Mouse (Mus musculus): ENCODE data around the gene Glo1. TPM values are rescaled to one million over a fixed set of nuclear protein-coding genes. Genes with fewer than 3 reads are reported as not detected.

Glo1 gene
- total RNA-seq, 2 experiments from 2014 or later, result 194 to 199 TPM

GRCm38 (mm10) chr17:30609980-30610307, 16.7 kb downstream of the Glo1 start:
- no peak for DNase-seq (ENCODE audit: low spot score in 2 of 2)
- no peak overlapping the region for H3K4me3 ChIP-seq
- no peak for TF ChIP-seq CTCF (conservative IDR thresholded peaks at IDR 0.05)
- H3K27ac ChIP-seq, result peak overlapping the region; percentile 67

- Histone ChIP-seq H3K4me3 (0 out of 2 replicates have a peak overlapping the region, but pooled peaks have one; percentile 2), H3K27ac (peak overlapping the region; percentile 67)
- DNase-seq (ENCODE audit: low spot score in 2 of 2), result peak; percentile 50 to 55
- TF ChIP-seq CTCF (conservative IDR thresholded peaks at IDR 0.05), result no peak
Measured at GRCm38 (mm10) chr17:30609305-30609979, 17.2 kb downstream of the Glo1 start.

DNA sequence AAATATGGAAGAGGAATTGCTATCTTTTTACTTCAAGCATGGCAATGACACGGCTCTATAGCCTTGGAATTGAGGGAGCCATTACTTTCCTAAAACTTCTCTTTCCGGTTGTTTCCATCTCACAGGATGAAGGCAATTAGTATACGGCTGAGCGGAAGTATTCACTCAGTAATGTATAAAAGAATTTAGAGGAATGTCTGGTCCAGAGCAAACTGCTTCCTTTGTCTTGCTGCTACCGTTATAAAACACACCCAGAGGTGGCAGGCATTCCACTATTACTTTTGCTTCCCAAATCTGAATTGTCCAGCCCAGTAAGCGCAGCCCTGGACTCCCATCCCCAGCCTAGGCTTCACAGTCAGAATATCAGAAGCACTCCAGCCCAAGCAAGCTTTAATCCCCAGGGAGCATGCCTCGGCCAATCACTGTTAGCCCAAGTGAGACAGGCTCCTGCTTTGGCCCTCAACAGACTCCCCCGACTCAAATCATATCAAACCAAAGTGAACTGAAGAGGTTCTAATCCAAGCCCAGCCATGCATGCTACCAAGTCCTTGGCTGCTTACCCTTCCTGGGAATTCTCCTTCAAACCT, 18.7 kb downstream of the Glo1 start:
- Histone ChIP-seq H3K4me3 (no peak overlapping the region), H3K27ac (peak overlapping the region; percentile 70)
- DNase-seq (ENCODE audit: low spot score in 2 of 2), result peak in 1 of 2 experiments; percentile 10
- TF ChIP-seq CTCF (conservative IDR thresholded peaks at IDR 0.05), result no peak

DNA sequence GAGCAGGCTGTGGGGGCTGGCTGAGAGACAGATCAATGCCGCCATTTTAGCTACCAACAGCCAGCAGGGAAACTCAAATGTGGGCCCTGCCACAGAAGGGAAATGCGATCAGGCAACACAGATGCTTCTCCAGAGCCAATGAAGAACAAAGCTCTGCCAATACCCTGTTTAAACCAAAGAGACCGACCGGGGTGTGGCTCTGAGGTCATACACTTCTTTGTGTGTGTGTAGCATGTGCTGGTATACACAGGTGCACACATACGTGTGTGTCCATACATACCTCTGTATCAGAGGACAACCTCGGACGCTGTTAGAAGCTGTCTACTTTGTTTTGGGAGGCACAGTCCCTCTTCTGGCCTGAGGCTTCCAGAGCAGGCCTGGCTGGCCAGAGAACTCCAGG, 19.3 kb downstream of the Glo1 start:
- H3K4me3 ChIP-seq, result no peak overlapping the region
- peak overlapping the region; percentile 70 for H3K27ac ChIP-seq
- DNase-seq (ENCODE audit: low spot score in 2 of 2), result peak in 1 of 2 experiments; percentile 10
- no peak for TF ChIP-seq CTCF (conservative IDR thresholded peaks at IDR 0.05)

DNA sequence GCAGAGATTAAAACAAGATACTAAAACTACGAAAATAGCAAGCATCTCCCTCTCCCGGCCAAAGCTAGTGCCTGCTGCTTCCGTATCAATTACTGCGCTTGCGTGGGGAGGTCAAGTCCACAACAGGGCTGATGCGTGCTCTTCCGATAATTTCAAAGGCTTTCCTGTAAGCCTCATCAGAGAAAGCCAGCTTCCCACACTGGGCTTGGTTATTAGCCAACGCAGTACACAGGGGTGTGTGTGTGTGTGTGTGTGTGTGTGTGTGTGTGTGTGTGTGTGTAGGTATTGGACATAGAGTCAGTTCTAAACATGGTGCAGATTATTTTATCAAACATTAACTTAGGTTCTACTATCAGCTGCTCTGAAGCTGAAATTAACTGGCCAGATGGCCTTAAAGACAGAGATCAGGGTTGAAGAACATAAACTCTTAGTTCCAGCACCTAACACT, 20.0 kb downstream of the Glo1 start:
- Histone ChIP-seq H3K27ac (peak overlapping the region; percentile 70), H3K4me3 (no peak overlapping the region)
- DNase-seq (ENCODE audit: low spot score in 2 of 2), result peak in 1 of 2 experiments; percentile 10
- peak; percentile 61 for TF ChIP-seq CTCF (conservative IDR thresholded peaks at IDR 0.05)

GRCm38 (mm10) chr17:30606206-30606605, 20.5 kb downstream of the Glo1 start:
- Histone ChIP-seq H3K27ac (peak overlapping the region; percentile 50), H3K4me3 (no peak overlapping the region)
- DNase-seq (ENCODE audit: low spot score in 2 of 2), result no peak
- no peak for TF ChIP-seq CTCF (conservative IDR thresholded peaks at IDR 0.05)

- TF ChIP-seq CTCF (conservative IDR thresholded peaks at IDR 0.05), result no peak
- Histone ChIP-seq H3K27ac (no peak overlapping the region), H3K4me3 (no peak overlapping the region)
- no peak for DNase-seq (ENCODE audit: low spot score in 2 of 2)
Measured at GRCm38 (mm10) chr17:30605001-30605400, 21.7 kb downstream of the Glo1 start.

DNA sequence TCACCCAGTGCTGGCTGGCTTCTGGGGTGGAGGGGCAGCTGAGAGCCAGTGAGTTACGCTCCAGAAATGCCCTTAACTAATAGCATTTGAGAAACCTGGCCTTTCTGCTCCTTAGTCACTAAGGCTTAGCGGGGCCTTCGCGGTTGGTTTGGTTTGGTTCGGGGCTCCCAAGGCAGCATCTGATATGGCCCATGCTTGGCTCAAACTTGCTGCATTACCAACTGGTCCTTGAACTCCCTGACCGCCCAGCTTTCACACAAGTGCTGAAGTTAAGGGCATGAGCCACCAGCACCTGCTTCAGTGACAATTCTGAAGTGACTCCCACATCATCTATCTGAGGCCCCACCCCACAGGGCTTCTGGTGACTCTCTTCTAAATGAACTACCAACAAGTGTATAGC, 22.4 kb downstream of the Glo1 start:
- TF ChIP-seq CTCF (conservative IDR thresholded peaks at IDR 0.05), result no peak
- Histone ChIP-seq H3K27ac (no peak overlapping the region), H3K4me3 (no peak overlapping the region)
- no peak for DNase-seq (ENCODE audit: low spot score in 2 of 2)

DNA sequence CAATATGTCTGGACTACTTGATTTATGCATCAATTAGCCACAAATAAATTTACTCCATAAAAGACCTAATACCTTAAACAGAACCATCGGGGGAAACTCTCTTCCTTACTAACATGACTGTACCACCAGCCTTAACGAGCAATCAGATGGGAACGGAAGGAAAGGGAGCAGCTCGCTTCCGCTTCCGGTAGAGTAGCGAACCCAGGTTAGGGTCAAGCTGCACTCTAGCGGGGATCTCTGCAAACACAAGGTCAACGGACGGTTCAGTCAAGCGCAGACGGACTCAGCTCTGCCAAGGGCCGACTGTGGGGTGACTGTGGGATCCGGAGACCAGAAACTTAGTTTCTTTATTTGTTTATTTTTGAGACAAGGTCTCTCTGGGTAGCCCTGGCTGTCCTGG, 24.5 kb downstream of the Glo1 start:
- no peak for DNase-seq (ENCODE audit: low spot score in 2 of 2)
- no peak overlapping the region for H3K27ac ChIP-seq
- H3K4me3 ChIP-seq, result no peak overlapping the region
- no peak for TF ChIP-seq CTCF (conservative IDR thresholded peaks at IDR 0.05)

- no peak for TF ChIP-seq CTCF (conservative IDR thresholded peaks at IDR 0.05)
- Histone ChIP-seq H3K27ac (no peak overlapping the region), H3K4me3 (no peak overlapping the region)
- DNase-seq (ENCODE audit: low spot score in 2 of 2), result no peak
Measured at GRCm38 (mm10) chr17:30598300-30598699, 28.4 kb downstream of the Glo1 start.

DNA sequence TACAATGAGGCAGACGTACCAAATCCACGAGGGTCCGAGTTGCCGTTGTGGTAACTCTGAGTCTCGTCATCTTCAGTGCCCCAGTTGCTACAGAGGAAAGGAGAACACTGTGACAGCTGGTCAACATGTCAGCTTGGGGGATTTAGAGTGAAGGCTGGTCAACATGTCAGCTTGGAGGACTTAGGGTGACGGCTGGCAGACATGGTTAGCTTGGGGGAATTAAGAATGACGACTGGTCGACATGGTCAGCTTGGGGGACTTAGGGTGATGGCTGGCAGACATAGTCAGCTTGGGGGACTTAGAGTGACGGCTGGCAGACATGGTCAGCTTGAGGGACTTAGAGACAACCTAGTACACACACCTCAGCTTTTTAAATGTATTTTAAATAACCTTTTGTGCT, 28.9 kb downstream of the Glo1 start:
- no peak overlapping the region for H3K4me3 ChIP-seq
- H3K27ac ChIP-seq, result no peak overlapping the region
- no peak for TF ChIP-seq CTCF (conservative IDR thresholded peaks at IDR 0.05)
- no peak for DNase-seq (ENCODE audit: low spot score in 2 of 2)

- H3K27ac ChIP-seq, result peak overlapping the region; percentile 43; the same call in 1 of the 2 replicates
- no peak for TF ChIP-seq CTCF (conservative IDR thresholded peaks at IDR 0.05)
- no peak for DNase-seq (ENCODE audit: low spot score in 2 of 2)
- no peak overlapping the region for H3K4me3 ChIP-seq
Measured at GRCm38 (mm10) chr17:30594846-30595245, 31.8 kb downstream of the Glo1 start.

DNA sequence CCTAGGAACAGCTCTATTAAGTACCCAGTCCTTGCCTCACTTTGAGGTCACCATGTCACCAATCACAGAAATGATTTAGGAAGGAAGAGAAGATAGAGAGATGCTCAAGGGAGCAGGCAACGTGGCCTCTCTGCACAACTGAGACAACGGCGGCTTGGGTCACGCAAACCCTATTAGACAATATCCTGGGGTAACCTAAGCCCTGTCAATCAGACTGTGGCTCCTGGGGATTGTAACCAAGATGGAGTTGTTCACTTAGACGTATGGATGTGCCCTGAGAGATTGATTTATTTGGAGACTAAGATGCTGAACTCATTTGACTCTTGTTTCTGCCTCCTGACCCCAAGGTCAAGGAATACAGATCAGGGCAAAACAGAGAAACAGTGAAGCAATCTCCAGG, 32.3 kb downstream of the Glo1 start:
- peak overlapping the region; percentile 43; the same call in 1 of the 2 replicates for H3K27ac ChIP-seq
- TF ChIP-seq CTCF (conservative IDR thresholded peaks at IDR 0.05), result no peak
- no peak for DNase-seq (ENCODE audit: low spot score in 2 of 2)
- H3K4me3 ChIP-seq, result no peak overlapping the region
